Mouse (Mus musculus): ENCODE measurements around the gene Aif1.

- TF ChIP-seq CTCF (IDR thresholded peaks at IDR 0.05; ENCODE audit: control insufficient read depth, insufficient read depth, insufficient read length), result no peak
- no peak for TF ChIP-seq MAX (IDR thresholded peaks at IDR 0.05)
- no peak for TF ChIP-seq FOSL1 (IDR thresholded peaks at IDR 0.05; ENCODE audit: insufficient read depth, low read length, poor library complexity, severe bottlenecking)
- no peak for TF ChIP-seq USF1 (IDR thresholded peaks at IDR 0.05; ENCODE audit: low read depth)
- no peak for TF ChIP-seq MYOD1 (IDR thresholded peaks at IDR 0.05; ENCODE audit: control insufficient read depth, insufficient read length, low read depth)
- TF ChIP-seq MYOG (IDR thresholded peaks at IDR 0.05; ENCODE audit: control insufficient read depth, extremely low read depth, insufficient read length), result no peak
These were observed 37.2 kb upstream of the Aif1 start for GRCm38 (mm10) chr17:35213071-35213470.

Measured in C2C12 (cell line).